Mouse (Mus musculus) forebrain, embryonic 10.5 days (tissue): ENCODE results near the gene Trim17. TPM values are rescaled to one million over a fixed set of nuclear protein-coding genes. Genes with fewer than 3 reads are reported as not detected.
A peak's percentile ranks its signal among the peaks of the same experiment; 100 is the strongest.

Experiments used
- DNase-seq: peaks from one replicate; pipeline ENCODE4 v3.0.0-alpha.2; 2017; ENCODE audit warnings: low spot score; ENCODE audit errors: extremely low spot score
- H3K27ac ChIP-seq: fragments of 300-500 bp; sonication (generic); 2 replicates; pipeline ENCODE4 v1.5.1; 2016; ENCODE audit warnings: mild to moderate bottlenecking
- H3K27me3 ChIP-seq: fragments of 300-500 bp; sonication (generic); 2 replicates; pipeline ENCODE4 v1.6.1; 2016; ENCODE audit warnings: mild to moderate bottlenecking; ENCODE audit not compliant: poor library complexity, severe bottlenecking
- H3K36me3 ChIP-seq: fragments of 300-500 bp; sonication (generic); replicated peaks from 2 replicates; pipeline ENCODE4 v1.6.1; 2016; ENCODE audit warnings: mild to moderate bottlenecking, moderate library complexity
- H3K4me1 ChIP-seq: fragments of 300-500 bp; sonication (generic); 2 replicates; pipeline ENCODE4 v1.6.1; 2016
- H3K4me3 ChIP-seq: fragments of 300-500 bp; sonication (generic); 2 replicates; pipeline ENCODE4 v1.5.1; 2016; ENCODE audit warnings: mild to moderate bottlenecking, moderate library complexity
- H3K9me3 ChIP-seq: fragments of 300-500 bp; sonication (generic); 2 replicates; pipeline ENCODE4 v1.6.1; 2016; ENCODE audit warnings: mild to moderate bottlenecking, moderate library complexity
- WGBS: fragments of 180-500 bp; shearing (Covaris S2); methylation state at CpG from one replicate; pipeline ENCODE4 v1.1.7; 2016; 5-methylcytosine and 5-hydroxymethylcytosine counted together
- polyA plus RNA-seq: library from polyadenylated mRNA; unstranded; fragments of >200 nt; fragmentation: Nextera tagmentation; extraction: Ambion mirVana; gene quantifications from 2 replicates; pipeline ENCODE4 v1.2.1, GENCODE M21; 2016

Gene Trim17
- polyA plus RNA-seq, 1 experiment from 2014 or later: 0.19 TPM

GRCm38 (mm10) chr11:58929055-58929454 is 25.4 kb upstream of the Trim17 start:
- DNase-seq: no peak
- Histone ChIP-seq H3K9me3 (no peaks in the 10 kb centered on the region), H3K4me1 (peaks cover 7% of the 10 kb centered on the region), H3K36me3 (peaks cover 35% of the 10 kb centered on the region), H3K27ac (no peak overlapping the region), H3K4me3 (no peak overlapping the region), H3K27me3 (0 out of 2 replicates have a peak, but pooled peaks cover 5% of the 10 kb centered on the region)
- WGBS: 82% methylated on average over 4 of the region's 4 CpGs

GRCm38 (mm10) chr11:58929641-58930040 is 24.8 kb upstream of the Trim17 start:
- 74% methylated on average over 3 of the region's 3 CpGs for WGBS
- Histone ChIP-seq H3K27me3 (0 out of 2 replicates have a peak, but pooled peaks cover 5% of the 10 kb centered on the region), H3K4me3 (no peak overlapping the region), H3K36me3 (peaks cover 41% of the 10 kb centered on the region), H3K27ac (no peak overlapping the region), H3K4me1 (peaks cover 7% of the 10 kb centered on the region), H3K9me3 (no peaks in the 10 kb centered on the region)
- no peak for DNase-seq

GRCm38 (mm10) chr11:58930254-58930653 is 24.2 kb upstream of the Trim17 start:
- H3K36me3 ChIP-seq: peaks cover 46% of the 10 kb centered on the region
- H3K27ac ChIP-seq: no peak overlapping the region
- DNase-seq: no peak
- H3K4me1 ChIP-seq: peaks cover 7% of the 10 kb centered on the region
- WGBS: 93% methylated on average over 3 of the region's 3 CpGs
- no peak overlapping the region for H3K4me3 ChIP-seq
- no peaks in the 10 kb centered on the region for H3K9me3 ChIP-seq
- 0 out of 2 replicates have a peak, but pooled peaks cover 5% of the 10 kb centered on the region for H3K27me3 ChIP-seq

GRCm38 (mm10) chr11:58931576-58931975 is 22.9 kb upstream of the Trim17 start:
- Histone ChIP-seq H3K27ac (no peak overlapping the region), H3K9me3 (no peaks in the 10 kb centered on the region), H3K36me3 (peaks cover 59% of the 10 kb centered on the region), H3K4me1 (peaks cover 9% of the 10 kb centered on the region), H3K27me3 (no peaks in the 10 kb centered on the region), H3K4me3 (no peak overlapping the region)
- 88% methylated on average over 4 of the region's 4 CpGs for WGBS
- DNase-seq: no peak

DNA sequence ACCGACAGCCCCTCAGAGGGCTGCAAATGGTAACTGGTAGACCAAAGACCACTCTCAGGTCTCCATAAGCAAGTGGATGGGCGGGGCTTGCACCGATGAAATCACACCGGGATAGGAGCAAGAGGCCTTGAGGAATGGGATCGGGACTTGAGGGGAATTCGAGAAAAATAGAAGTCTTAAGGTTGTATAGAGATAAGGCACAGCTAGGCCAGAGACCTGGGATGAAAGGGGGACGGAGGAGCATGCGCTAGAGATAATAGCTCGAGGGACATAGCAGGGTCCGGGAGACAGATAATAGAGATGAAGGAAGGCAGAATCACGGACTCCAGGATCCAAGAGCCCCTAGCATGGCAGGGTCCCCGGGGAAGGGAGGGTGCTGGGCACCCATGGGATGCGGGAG is 16.6 kb upstream of the Trim17 start:
- H3K27me3 ChIP-seq: no peaks in the 10 kb centered on the region
- peak overlapping the region; percentile 86 for H3K4me3 ChIP-seq
- 2% methylated on average over 13 of the region's 13 CpGs for WGBS
- no peak for DNase-seq
- H3K36me3 ChIP-seq: peaks cover 42% of the 10 kb centered on the region
- peak overlapping the region; percentile 96 for H3K27ac ChIP-seq
- H3K9me3 ChIP-seq: no peaks in the 10 kb centered on the region
- H3K4me1 ChIP-seq: peaks cover 24% of the 10 kb centered on the region

DNA sequence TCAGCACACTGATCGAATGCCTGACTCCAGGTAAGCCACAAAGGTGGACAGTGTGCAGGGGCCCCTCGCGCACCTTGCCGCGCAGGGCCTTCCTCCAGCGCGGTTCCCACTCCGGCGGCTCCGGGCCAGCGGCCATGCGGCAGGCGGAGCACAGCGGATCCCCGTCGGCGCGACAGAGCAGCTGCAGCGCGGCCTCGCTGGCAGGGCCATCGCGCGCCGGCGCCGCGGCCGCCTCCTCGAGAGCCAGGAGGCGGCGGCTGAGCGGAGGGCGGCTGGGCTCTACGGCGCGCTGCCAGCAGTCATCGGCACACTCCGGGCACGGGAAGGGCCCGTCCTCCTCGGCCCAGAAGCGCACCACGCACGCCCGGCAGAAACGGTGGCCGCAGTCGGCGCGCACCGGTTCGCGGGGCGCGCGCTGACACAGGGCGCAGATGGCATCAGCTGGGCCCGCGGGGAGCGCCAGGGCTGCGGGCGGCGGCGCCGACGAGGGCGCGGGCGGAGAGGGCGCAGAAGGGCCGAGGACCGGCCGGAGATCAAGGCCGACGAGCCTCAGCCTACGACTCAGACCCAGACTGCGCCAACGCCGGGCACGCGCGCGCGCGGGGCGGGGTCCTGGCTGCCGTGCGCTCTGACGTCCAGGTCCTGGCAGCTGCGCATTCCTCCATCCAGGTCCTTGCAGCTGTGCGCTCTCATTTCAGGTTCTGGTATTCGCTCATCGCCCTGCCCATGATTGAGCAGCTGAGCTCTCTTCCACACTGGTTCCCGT is 16.0 kb upstream of the Trim17 start, which contains the start of gene Rnf187:
Gene Rnf187 (minus strand): TSS at position 595 of the 766 bp plus-strand sequence.
- peaks cover 24% of the 10 kb centered on the region for H3K4me1 ChIP-seq
- H3K27me3 ChIP-seq: no peaks in the 10 kb centered on the region
- under 1% methylated on average over 95 of the region's 95 CpGs for WGBS

DNA sequence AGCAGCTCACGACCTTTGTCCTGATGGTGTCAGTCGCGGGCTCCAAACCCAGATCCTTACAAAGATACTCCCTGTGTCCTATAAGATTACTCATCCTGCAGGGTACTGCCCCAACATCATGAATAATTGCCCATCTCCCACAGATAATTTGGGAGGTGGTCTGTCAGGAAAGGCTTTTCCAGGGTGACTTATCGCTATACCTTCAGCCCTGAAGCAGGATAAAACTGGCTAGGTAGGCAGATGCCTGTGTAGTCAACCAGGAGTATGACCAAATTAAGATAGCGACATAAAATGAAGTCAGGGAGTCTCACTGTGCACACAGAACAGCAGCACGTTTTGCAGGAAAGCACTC is 15.4 kb upstream of the Trim17 start:
- Histone ChIP-seq H3K9me3 (no peaks in the 10 kb centered on the region), H3K4me3 (peak overlapping the region; percentile 86), H3K27me3 (0 out of 2 replicates have a peak, but pooled peaks cover under 1% of the 10 kb centered on the region), H3K4me1 (peaks cover 24% of the 10 kb centered on the region), H3K36me3 (peaks cover 30% of the 10 kb centered on the region), H3K27ac (peak overlapping the region; percentile 96)
- no peak for DNase-seq
- 19% methylated on average over 6 of the region's 6 CpGs for WGBS

More for the DNA sequence above, 16.0 kb upstream of the Trim17 start, which contains the start of gene Rnf187:
- Histone ChIP-seq H3K27ac (peak within 1 kb of the TSS; percentile 96), H3K9me3 (no peaks in the 10 kb centered on the region), H3K36me3 (peaks cover 36% of the 10 kb centered on the region), H3K4me3 (peak within 1 kb of the TSS; percentile 86)
- peak; percentile 89 for DNase-seq

DNA sequence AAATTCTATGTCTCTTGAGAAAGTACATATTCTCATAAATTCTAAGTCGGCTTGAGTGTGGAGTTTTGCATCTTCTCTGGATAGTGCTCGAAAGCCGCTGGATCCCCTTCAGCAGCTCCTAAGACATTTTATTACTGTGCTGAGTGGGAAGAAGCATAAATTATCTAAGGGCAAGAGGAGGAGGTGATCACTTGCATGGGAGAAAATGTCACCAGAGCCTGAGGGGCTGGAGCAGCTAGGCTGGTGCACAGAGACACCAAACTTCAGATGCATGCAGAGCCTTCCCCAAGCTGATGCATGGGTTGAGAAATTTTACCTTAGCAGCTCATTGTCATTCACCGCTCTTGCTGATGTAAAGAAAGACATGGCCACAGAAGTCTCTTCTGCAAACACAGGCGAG is 10.3 kb upstream of the Trim17 start:
- Histone ChIP-seq H3K36me3 (no peaks in the 10 kb centered on the region), H3K27me3 (peaks cover 25% of the 10 kb centered on the region), H3K9me3 (no peaks in the 10 kb centered on the region), H3K27ac (no peak overlapping the region), H3K4me1 (peaks cover 19% of the 10 kb centered on the region), H3K4me3 (no peak overlapping the region)
- 84% methylated on average over 5 of the region's 5 CpGs for WGBS
- no peak for DNase-seq

DNA sequence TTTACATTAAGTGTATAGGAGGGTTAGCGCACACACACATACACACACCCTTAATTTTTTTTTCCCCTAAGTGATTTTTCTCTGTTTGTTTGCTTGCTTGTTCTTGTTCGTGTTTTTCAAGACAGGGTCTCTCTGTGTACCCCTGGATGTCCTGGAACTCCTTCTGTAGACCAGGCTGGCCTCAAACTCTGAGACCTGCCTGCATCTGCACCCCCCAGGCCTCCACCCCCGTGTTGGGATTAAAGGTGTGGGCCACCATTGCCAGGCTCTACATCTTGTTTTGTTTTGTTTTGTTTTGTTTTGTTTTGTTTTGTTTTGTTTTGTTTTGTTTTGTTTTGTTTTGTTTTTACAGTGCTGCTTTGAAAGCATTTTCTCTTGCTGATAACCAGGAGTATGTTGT is 7.2 kb upstream of the Trim17 start:
- H3K4me1 ChIP-seq: peaks cover 37% of the 10 kb centered on the region
- H3K9me3 ChIP-seq: no peaks in the 10 kb centered on the region
- H3K27me3 ChIP-seq: peaks cover 56% of the 10 kb centered on the region
- no peak for DNase-seq
- H3K27ac ChIP-seq: no peak overlapping the region
- H3K36me3 ChIP-seq: no peaks in the 10 kb centered on the region
- 83% methylated on average over 3 of the region's 3 CpGs for WGBS
- H3K4me3 ChIP-seq: no peak overlapping the region

DNA sequence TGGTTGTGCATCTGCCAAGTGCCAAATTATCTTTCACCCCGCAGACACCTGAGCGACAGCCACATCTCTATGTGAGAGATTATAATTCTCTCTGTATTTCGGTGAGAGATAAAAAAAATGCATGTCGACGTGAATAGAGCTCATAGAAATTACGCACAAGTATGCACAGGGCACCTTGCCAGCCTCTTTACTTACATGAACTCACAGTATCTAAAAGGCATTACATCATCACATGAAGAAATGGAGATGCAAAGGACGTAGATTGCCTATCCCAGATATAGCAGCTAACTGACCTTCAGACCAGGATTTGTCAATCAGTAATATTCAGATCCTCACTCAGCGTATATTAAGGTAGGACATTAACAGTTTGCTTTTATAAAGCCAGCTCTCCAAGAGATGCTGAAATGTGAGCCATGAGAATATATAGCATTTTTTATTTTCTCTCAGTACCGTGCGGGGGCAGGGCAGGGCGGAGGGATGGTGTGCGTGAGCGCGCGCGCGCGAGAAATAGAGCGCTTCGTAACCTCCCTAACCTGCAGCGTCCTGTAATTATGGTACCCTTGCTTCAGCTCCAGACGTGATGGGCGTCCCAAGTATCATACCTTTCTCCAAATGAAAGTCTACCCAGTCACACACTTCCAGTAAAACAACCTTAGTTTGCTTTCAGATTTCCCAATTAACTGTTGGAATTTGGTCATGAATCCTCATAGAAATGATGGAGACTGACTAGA is 6.5 kb upstream of the Trim17 start:
- DNase-seq: no peak
- H3K4me3 ChIP-seq: peak overlapping the region; percentile 64
- H3K9me3 ChIP-seq: no peaks in the 10 kb centered on the region
- no peaks in the 10 kb centered on the region for H3K36me3 ChIP-seq
- H3K4me1 ChIP-seq: peaks cover 41% of the 10 kb centered on the region
- H3K27me3 ChIP-seq: peaks cover 56% of the 10 kb centered on the region
- peak overlapping the region; percentile 95 for H3K27ac ChIP-seq
- 21% methylated on average over 23 of the region's 23 CpGs for WGBS

DNA sequence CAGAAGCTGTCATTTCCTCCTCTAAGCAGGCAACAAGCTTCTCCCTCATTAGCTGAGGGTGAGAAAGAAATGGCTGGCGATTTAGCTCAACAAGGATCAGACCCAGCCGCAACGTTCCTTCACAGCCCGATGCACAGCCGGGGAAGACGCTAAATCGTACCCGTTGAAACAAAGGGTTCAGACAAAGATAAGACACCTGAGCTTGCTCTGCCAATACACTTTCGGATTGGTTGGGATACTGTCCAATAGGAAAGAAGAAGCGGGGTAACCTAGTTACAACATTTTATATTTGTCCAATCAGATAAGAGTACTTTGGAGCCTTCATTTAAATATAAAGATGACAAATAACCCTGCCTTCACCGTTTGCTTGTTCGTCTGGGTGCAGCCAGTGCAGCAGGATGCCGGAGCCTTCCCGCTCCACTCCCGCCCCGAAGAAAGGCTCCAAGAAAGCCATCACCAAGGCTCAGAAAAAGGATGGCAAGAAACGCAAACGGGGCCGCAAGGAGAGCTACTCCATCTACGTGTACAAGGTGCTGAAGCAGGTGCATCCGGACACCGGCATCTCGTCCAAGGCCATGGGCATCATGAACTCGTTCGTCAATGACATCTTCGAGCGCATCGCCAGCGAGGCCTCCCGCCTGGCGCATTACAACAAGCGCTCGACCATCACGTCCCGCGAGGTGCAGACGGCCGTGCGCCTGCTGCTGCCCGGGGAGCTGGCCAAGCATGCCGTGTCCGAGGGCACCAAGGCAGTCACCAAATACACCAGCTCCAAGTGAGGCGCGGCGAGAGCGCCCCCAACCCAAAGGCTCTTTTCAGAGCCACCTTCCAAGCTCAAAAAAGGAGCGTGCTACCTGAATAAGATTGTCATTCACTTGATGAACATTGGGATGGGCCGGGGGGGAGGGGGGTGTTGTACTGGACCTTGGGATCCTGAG is 5.7 kb upstream of the Trim17 start, which contains the start of gene Hist3h2ba:
Gene Hist3h2ba (plus strand): TSS at position 379 of the 938 bp plus-strand sequence.
- Histone ChIP-seq H3K27ac (peak within 1 kb of the TSS; percentile 95), H3K4me1 (peaks cover 49% of the 10 kb centered on the region), H3K9me3 (no peaks in the 10 kb centered on the region), H3K36me3 (no peaks in the 10 kb centered on the region), H3K4me3 (peak within 1 kb of the TSS; percentile 64), H3K27me3 (peaks cover 56% of the 10 kb centered on the region)
- whole genome bisulfite sequencing: under 1% methylated on average over 48 of the region's 48 CpGs
- peak; percentile 75 for DNase-seq
